Mouse (Mus musculus) MEL (cell line): Measurements from ENCODE around the gene Cadps2. TPM values are rescaled to one million over a fixed set of nuclear protein-coding genes. Genes with fewer than 3 reads are reported as not detected.

Experiments
- DNase-seq: peaks from one replicate; pipeline ENCODE4 v3.0.0; 2011; ENCODE audit warnings: low read depth, low spot score
- H3K27ac ChIP-seq: 2 replicates; pipeline ENCODE4 v1.5.1; 2012; ENCODE audit warnings: low read depth, mild to moderate bottlenecking, control low read depth, low read length, moderate library complexity; ENCODE audit not compliant: control insufficient read depth
- H3K27me3 ChIP-seq, 2 experiments: fragments of 150-350 bp in 1 of 2; sonication (generic) in 1 of 2; 2 replicates each; pipeline ENCODE4 v1.6.1; 2012; ENCODE audit warnings: low read length in 2 of 2, mild to moderate bottlenecking in 2 of 2, improper control_type of control experiment in 1 of 2, moderate library complexity in 1 of 2; ENCODE audit not compliant: insufficient read depth in 2 of 2, control insufficient read depth in 1 of 2
- H3K36me3 ChIP-seq, 2 experiments: 2 replicates each; pipeline ENCODE4 v1.6.1; 2012 to 2014; ENCODE audit warnings: low read length in 2 of 2, improper control_type of control experiment in 1 of 2, inconsistent platforms in 1 of 2, mild to moderate bottlenecking in 1 of 2; ENCODE audit not compliant: insufficient read depth in 2 of 2, control insufficient read depth in 1 of 2
- H3K4me1 ChIP-seq, 2 experiments: fragments of 150-350 bp in 1 of 2; sonication (generic) in 1 of 2; 2 replicates each; pipeline ENCODE4 v1.6.1; 2012; ENCODE audit warnings: low read length in 2 of 2, improper control_type of control experiment in 1 of 2, mild to moderate bottlenecking in 1 of 2; ENCODE audit not compliant: insufficient read depth in 2 of 2, control insufficient read depth in 1 of 2
- H3K4me3 ChIP-seq, 2 experiments: fragments of 150-350 bp in 1 of 2; sonication (generic) in 1 of 2; 2 replicates each; pipeline ENCODE4 v1.5.1; 2012; ENCODE audit warnings: low read depth in 2 of 2, low read length in 2 of 2, mild to moderate bottlenecking in 2 of 2, moderate library complexity in 2 of 2, control low read depth in 1 of 2, improper control_type of control experiment in 1 of 2; ENCODE audit not compliant: control insufficient read depth in 1 of 2, insufficient read depth in 1 of 2
- H3K79me2 ChIP-seq: 2 replicates; pipeline ENCODE4 v1.6.1; 2012; ENCODE audit warnings: mild to moderate bottlenecking, low read length, moderate library complexity; ENCODE audit not compliant: control insufficient read depth, poor library complexity, insufficient read depth
- H3K9ac ChIP-seq: 2 replicates; pipeline ENCODE4 v1.6.1; 2012; ENCODE audit warnings: low read depth, mild to moderate bottlenecking, control low read depth, low read length, moderate library complexity; ENCODE audit not compliant: control insufficient read depth, poor library complexity, severe bottlenecking
- H3K9me3 ChIP-seq: fragments of 150-350 bp; sonication (generic); replicated peaks from 2 replicates; pipeline ENCODE4 v1.6.1; 2012; ENCODE audit warnings: mild to moderate bottlenecking, low read length, improper control_type of control experiment, moderate library complexity; ENCODE audit not compliant: insufficient read depth
- CTCF ChIP-seq, 3 experiments: IDR thresholded peaks in 2 of 3; conservative IDR thresholded peaks in 1 of 3; 2 replicates each; pipeline ENCODE4 v1.5.1; 2011 to 2012; ENCODE audit warnings: low read length in 3 of 3, low read depth in 2 of 3, mild to moderate bottlenecking in 2 of 3, improper control_type of control experiment in 1 of 3, inconsistent platforms in 1 of 3, mixed read lengths in 1 of 3, moderate library complexity in 1 of 3; ENCODE audit not compliant: control insufficient read depth in 1 of 3, insufficient read depth in 1 of 3, poor library complexity in 1 of 3, severe bottlenecking in 1 of 3
- E2F4 ChIP-seq: IDR thresholded peaks from 2 replicates; pipeline ENCODE4 v1.6.1; 2011; ENCODE audit warnings: low read depth, low read length, improper control_type of control experiment, borderline replicate concordance
- ETS1 ChIP-seq: IDR thresholded peaks from 2 replicates; pipeline ENCODE4 v1.6.1; 2012; ENCODE audit warnings: low read depth, mild to moderate bottlenecking, inconsistent platforms, low read length, improper control_type of control experiment, moderate library complexity
- GABPA ChIP-seq: IDR thresholded peaks from 2 replicates; pipeline ENCODE4 v1.6.1; 2012; ENCODE audit warnings: low read depth, mild to moderate bottlenecking, inconsistent platforms, low read length, improper control_type of control experiment, moderate library complexity
- JUND ChIP-seq: IDR thresholded peaks from 2 replicates; pipeline ENCODE4 v1.6.1; 2011; ENCODE audit warnings: low read depth, mild to moderate bottlenecking, improper control_type of control experiment, low read length
- KAT2A ChIP-seq: conservative IDR thresholded peaks from 2 replicates; pipeline ENCODE4 v1.6.1; 2012; ENCODE audit warnings: low read depth, low read length, improper control_type of control experiment, inconsistent platforms
- MEF2A ChIP-seq: IDR thresholded peaks from 2 replicates; pipeline ENCODE4 v1.6.1; 2014; ENCODE audit warnings: low read depth, mild to moderate bottlenecking, inconsistent platforms, low read length, improper control_type of control experiment; ENCODE audit not compliant: poor library complexity, insufficient replicate concordance, severe bottlenecking; ENCODE audit errors: extremely low read depth
- POLR2AphosphoS2 ChIP-seq: IDR thresholded peaks from 2 replicates; pipeline ENCODE4 v1.6.1; 2011; ENCODE audit warnings: low read length, improper control_type of control experiment
- POLR2AphosphoS5 ChIP-seq: IDR thresholded peaks from 2 replicates; pipeline ENCODE4 v1.6.1; 2012; ENCODE audit warnings: low read depth, borderline replicate concordance, mild to moderate bottlenecking, inconsistent platforms, low read length, moderate library complexity, mixed read lengths
- RCOR1 ChIP-seq: IDR thresholded peaks from 2 replicates; pipeline ENCODE4 v1.6.1; 2012; ENCODE audit warnings: low read depth, mild to moderate bottlenecking, inconsistent platforms, low read length, improper control_type of control experiment
- SIN3A ChIP-seq: IDR thresholded peaks from 2 replicates; pipeline ENCODE4 v1.6.1; 2012; ENCODE audit warnings: low read length, improper control_type of control experiment, inconsistent platforms
- TAL1 ChIP-seq: IDR thresholded peaks from 2 replicates; pipeline ENCODE4 v1.6.1; 2012; ENCODE audit warnings: mild to moderate bottlenecking, inconsistent platforms, low read length, moderate library complexity, mixed read lengths
- TCF12 ChIP-seq: IDR thresholded peaks from 2 replicates; pipeline ENCODE4 v1.6.1; 2014; ENCODE audit warnings: low read depth, mild to moderate bottlenecking, inconsistent platforms, low read length, improper control_type of control experiment, moderate library complexity
- ZC3H11A ChIP-seq: IDR thresholded peaks from 2 replicates; pipeline ENCODE4 v1.6.1; 2012; ENCODE audit warnings: low read depth, mild to moderate bottlenecking, inconsistent platforms, low read length, improper control_type of control experiment
- polyA plus RNA-seq, 2 experiments: library from polyadenylated mRNA; stranded (reverse) in 1 of 2; unstranded in 1 of 2; fragments of >175 nt in 1 of 2; fragments of >200 nt in 1 of 2; gene quantifications; 2 replicates each; pipeline versions ENCODE4 v1.2.1 to v1.2.4; 2012; ENCODE audit warnings: low replicate concordance in 2 of 2, low read depth in 1 of 2; ENCODE audit not compliant: insufficient read length in 2 of 2, insufficient read depth in 1 of 2, missing spikeins in 1 of 2
- total RNA-seq: library from RNA; depleted of rRNA; stranded (reverse); fragments of 300-350 nt; gene quantifications from 2 replicates; pipeline ENCODE4 v1.2.3, GENCODE M21; 2012

The Cadps2 gene
- total and polyA plus RNA-seq, 3 experiments: not detected

DNA sequence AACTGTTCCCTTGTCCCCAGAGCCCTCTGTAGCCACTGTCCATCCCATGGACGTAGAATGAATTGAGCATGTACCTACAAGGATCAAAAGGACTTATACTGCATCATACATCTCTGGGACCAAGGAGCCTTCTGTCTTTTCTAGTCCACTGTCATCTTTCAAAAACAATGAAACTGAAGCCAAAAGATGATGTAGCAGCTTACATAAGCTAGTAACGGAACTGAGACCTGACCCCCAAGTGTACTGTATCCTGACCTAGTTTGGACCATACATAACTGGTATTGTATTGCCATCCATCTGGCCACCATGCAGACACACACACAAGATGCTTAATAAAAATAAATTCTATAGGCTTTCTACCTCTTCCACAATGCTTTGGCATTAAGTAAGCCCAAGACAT is 350.2 kb downstream of the Cadps2 start:
- Histone ChIP-seq H3K36me3 (no peaks in the 10 kb centered on the region), H3K27ac (no peak overlapping the region), H3K4me1 (no peaks in the 10 kb centered on the region), H3K79me2 (no peaks in the 10 kb centered on the region), H3K9me3 (no peaks in the 10 kb centered on the region), H3K4me3 (no peak overlapping the region), H3K9ac (no peak overlapping the region), H3K27me3 (no peaks in the 10 kb centered on the region)
- no peak for DNase-seq
- TF ChIP-seq POLR2AphosphoS2: no peak
- TF ChIP-seq SIN3A: no peak
- no peak for TF ChIP-seq KAT2A
- TF ChIP-seq MEF2A: no peak
- TF ChIP-seq JUND: no peak
- TF ChIP-seq E2F4: no peak
- no peak for TF ChIP-seq POLR2AphosphoS5
- TF ChIP-seq TAL1: no peak
- no peak for TF ChIP-seq ETS1
- TF ChIP-seq TCF12: no peak
- TF ChIP-seq RCOR1: no peak
- TF ChIP-seq CTCF (IDR thresholded peaks at IDR 0.05 in 2 of 3, conservative IDR thresholded peaks at IDR 0.05 in 1 of 3; ENCODE audit: control insufficient read depth in 1 of 3, insufficient read depth in 1 of 3, low read depth in 2 of 3, low read length in 3 of 3, poor library complexity in 1 of 3, severe bottlenecking in 1 of 3): no peak

DNA sequence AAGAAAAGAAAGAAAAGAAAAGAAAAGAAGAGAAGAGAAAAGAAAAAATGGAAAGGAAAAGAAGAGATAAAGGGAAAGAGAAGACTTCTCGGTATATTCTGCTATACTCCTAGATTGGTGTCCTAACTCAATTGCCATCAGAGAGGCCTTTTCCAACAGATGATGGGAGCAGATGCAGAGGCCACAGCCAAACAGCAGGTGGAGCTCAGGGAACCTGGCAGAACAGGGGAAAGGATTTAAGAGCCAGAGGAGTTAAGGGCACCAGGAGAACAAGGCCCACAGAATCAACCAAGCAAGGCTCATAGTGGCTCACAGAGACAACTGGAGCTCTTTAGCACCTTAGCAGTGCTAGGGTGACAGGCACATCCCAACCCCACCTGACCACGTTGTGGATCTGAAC is 366.5 kb downstream of the Cadps2 start:
- H3K27me3 ChIP-seq: no peaks in the 10 kb centered on the region
- H3K79me2 ChIP-seq: no peaks in the 10 kb centered on the region
- H3K27ac ChIP-seq: no peak overlapping the region
- no peaks in the 10 kb centered on the region for H3K36me3 ChIP-seq
- H3K9ac ChIP-seq: no peak overlapping the region
- H3K4me3 ChIP-seq: no peak overlapping the region
- no peaks in the 10 kb centered on the region for H3K9me3 ChIP-seq
- no peaks in the 10 kb centered on the region for H3K4me1 ChIP-seq
- no peak for TF ChIP-seq ETS1
- TF ChIP-seq CTCF (IDR thresholded peaks at IDR 0.05 in 2 of 3, conservative IDR thresholded peaks at IDR 0.05 in 1 of 3; ENCODE audit: control insufficient read depth in 1 of 3, insufficient read depth in 1 of 3, low read depth in 2 of 3, low read length in 3 of 3, poor library complexity in 1 of 3, severe bottlenecking in 1 of 3): peak in 1 of 3 experiments; percentile 23; a peak in 2 of 6 replicates
- DNase-seq: no peak

DNA sequence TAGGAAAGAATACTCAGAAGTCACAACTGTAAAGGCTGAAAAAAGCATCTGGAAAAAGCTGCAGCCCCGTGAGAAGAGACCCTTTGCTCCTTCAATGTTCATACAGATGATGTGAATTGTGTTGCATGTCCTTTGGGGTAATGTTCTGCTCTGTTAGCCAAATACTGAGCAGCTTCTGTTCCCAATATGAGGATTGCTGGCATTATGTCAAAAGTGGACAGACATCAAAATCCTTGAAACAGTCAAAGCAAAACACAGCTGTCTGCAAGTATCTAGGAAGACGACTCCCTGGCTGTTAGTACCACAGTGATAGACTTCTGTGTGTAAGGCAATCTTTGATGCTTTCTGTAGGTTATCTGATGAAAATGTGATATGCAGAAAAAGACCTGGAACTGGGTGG is 367.4 kb downstream of the Cadps2 start:
- TF ChIP-seq ZC3H11A (no peak), SIN3A (no peak), GABPA (no peak)
- Histone ChIP-seq H3K9ac (no peak overlapping the region), H3K27me3 (no peaks in the 10 kb centered on the region), H3K36me3 (no peaks in the 10 kb centered on the region), H3K79me2 (no peaks in the 10 kb centered on the region), H3K4me3 (no peak overlapping the region), H3K4me1 (no peaks in the 10 kb centered on the region), H3K27ac (no peak overlapping the region), H3K9me3 (no peaks in the 10 kb centered on the region)
- DNase-seq: no peak
